Mouse (Mus musculus) hindbrain, embryonic 11.5 days (tissue): ENCODE data around the gene March8. TPM values are rescaled to one million over a fixed set of nuclear protein-coding genes. Genes with fewer than 3 reads are reported as not detected.

ENCODE experiments used
- ATAC-seq: fragments of 200-750 bp; cut with Nextera tagmentation; 2 replicates; pipeline ENCODE4 v1.8.0; 2017; ENCODE audit warnings: mild to moderate bottlenecking, moderate TSS enrichment, moderate library complexity; ENCODE audit not compliant: low FRiP score
- DNase-seq: peaks from one replicate; pipeline ENCODE4 v3.0.0-alpha.2; 2015; ENCODE audit warnings: low spot score
- H3K27ac ChIP-seq: fragments of 300-500 bp; sonication (generic); 2 replicates; pipeline ENCODE4 v1.5.1; 2014; ENCODE audit warnings: mild to moderate bottlenecking, low read depth, low read length
- H3K27me3 ChIP-seq: fragments of 300-500 bp; sonication (generic); 2 replicates; pipeline ENCODE4 v1.6.1; 2014; ENCODE audit warnings: mild to moderate bottlenecking, low read length, moderate library complexity, mixed read lengths; ENCODE audit not compliant: control insufficient read depth, insufficient read depth
- H3K36me3 ChIP-seq: fragments of 300-500 bp; sonication (generic); 2 replicates; pipeline ENCODE4 v1.6.1; 2014; ENCODE audit warnings: mild to moderate bottlenecking, low read length, moderate library complexity, mixed read lengths; ENCODE audit not compliant: control insufficient read depth, insufficient read depth
- H3K4me1 ChIP-seq: fragments of 300-500 bp; sonication (generic); replicated peaks from 2 replicates; pipeline ENCODE4 v1.6.1; 2014; ENCODE audit warnings: low read length, mixed read lengths; ENCODE audit not compliant: control insufficient read depth, insufficient read depth
- H3K4me2 ChIP-seq: fragments of 300-500 bp; sonication (generic); replicated peaks from 2 replicates; pipeline ENCODE4 v1.6.1; 2014; ENCODE audit warnings: mild to moderate bottlenecking, low read depth, low read length
- H3K4me3 ChIP-seq: fragments of 300-500 bp; sonication (generic); 2 replicates; pipeline ENCODE4 v1.5.1; 2014; ENCODE audit warnings: low read depth, low read length
- H3K9ac ChIP-seq: fragments of 300-500 bp; sonication (generic); 2 replicates; pipeline ENCODE4 v1.6.1; 2014; ENCODE audit warnings: low read depth, low read length
- H3K9me3 ChIP-seq: fragments of 300-500 bp; sonication (generic); 2 replicates; pipeline ENCODE4 v1.6.1; 2016; ENCODE audit warnings: low read length; ENCODE audit not compliant: control insufficient read depth
- WGBS: fragments of 180-500 bp; shearing (Covaris S2); extraction: QIAGEN DNeasy Blood & Tissue Kit; methylation state at CpG from one replicate; pipeline ENCODE4 v1.1.7; 2014; 5-methylcytosine and 5-hydroxymethylcytosine counted together
- polyA plus RNA-seq: library from polyadenylated mRNA; unstranded; fragments of >200 nt; fragmentation: Nextera tagmentation; extraction: Ambion mirVana; gene quantifications from 2 replicates; pipeline ENCODE4 v1.2.1, GENCODE M21; 2014

March8 gene
- polyA plus RNA-seq, 1 experiment from 2014 or later = 52.8 TPM

- WGBS = 92% methylated on average over 6 of the region's 6 CpGs
Observed at GRCm38 (mm10) chr6:116439531-116439930, 101.7 kb downstream of the March8 start.

GRCm38 (mm10) chr6:116440447-116440846 is 102.6 kb downstream of the March8 start:
- no peaks in the 10 kb centered on the region for H3K27me3 ChIP-seq
- H3K4me3 ChIP-seq = no peak overlapping the region
- 82% methylated on average over 4 of the region's 4 CpGs for WGBS

More at GRCm38 (mm10) chr6:116439531-116439930, 101.7 kb downstream of the March8 start:
- Histone ChIP-seq H3K27me3 (no peaks in the 10 kb centered on the region), H3K4me3 (no peak overlapping the region), H3K36me3 (no peaks in the 10 kb centered on the region), H3K27ac (no peak overlapping the region), H3K4me1 (no peaks in the 10 kb centered on the region), H3K9ac (no peak overlapping the region), H3K4me2 (no peak overlapping the region), H3K9me3 (no peaks in the 10 kb centered on the region)
- ATAC-seq = no peak
- DNase-seq = no peak

GRCm38 (mm10) chr6:116440849-116441248 is 103.0 kb downstream of the March8 start:
- Histone ChIP-seq H3K4me1 (no peaks in the 10 kb centered on the region), H3K27me3 (no peaks in the 10 kb centered on the region), H3K36me3 (no peaks in the 10 kb centered on the region), H3K4me2 (no peak overlapping the region), H3K9ac (no peak overlapping the region), H3K9me3 (no peaks in the 10 kb centered on the region), H3K27ac (no peak overlapping the region), H3K4me3 (no peak overlapping the region)
- ATAC-seq (no peak), DNase-seq (no peak)
- WGBS = 85% methylated on average over 4 of the region's 4 CpGs

More at GRCm38 (mm10) chr6:116440447-116440846, 102.6 kb downstream of the March8 start:
- no peaks in the 10 kb centered on the region for H3K36me3 ChIP-seq
- no peaks in the 10 kb centered on the region for H3K9me3 ChIP-seq
- DNase-seq = no peak
- no peaks in the 10 kb centered on the region for H3K4me1 ChIP-seq
- H3K4me2 ChIP-seq = no peak overlapping the region
- ATAC-seq = no peak
- no peak overlapping the region for H3K9ac ChIP-seq
- H3K27ac ChIP-seq = no peak overlapping the region

- no peak overlapping the region for H3K4me2 ChIP-seq
- ATAC-seq (no peak), DNase-seq (no peak)
- H3K9ac ChIP-seq = no peak overlapping the region
- no peaks in the 10 kb centered on the region for H3K9me3 ChIP-seq
- H3K36me3 ChIP-seq = no peaks in the 10 kb centered on the region
- H3K27ac ChIP-seq = no peak overlapping the region
- H3K4me3 ChIP-seq = no peak overlapping the region
- H3K4me1 ChIP-seq = no peaks in the 10 kb centered on the region
- peaks cover 9% of the 10 kb centered on the region for H3K27me3 ChIP-seq
- 85% methylated on average over 4 of the region's 4 CpGs for WGBS
Observed at GRCm38 (mm10) chr6:116455781-116456180, 118.0 kb downstream of the March8 start.

GRCm38 (mm10) chr6:116456482-116456881 is 118.7 kb downstream of the March8 start:
- WGBS = 87% methylated on average over 1 of the region's 1 CpGs
- H3K4me2 ChIP-seq = no peak overlapping the region
- DNase-seq = no peak
- no peak overlapping the region for H3K4me3 ChIP-seq
- no peak overlapping the region for H3K27ac ChIP-seq
- H3K36me3 ChIP-seq = no peaks in the 10 kb centered on the region
- no peaks in the 10 kb centered on the region for H3K4me1 ChIP-seq
- ATAC-seq = no peak
- no peaks in the 10 kb centered on the region for H3K9me3 ChIP-seq
- peaks cover 11% of the 10 kb centered on the region for H3K27me3 ChIP-seq
- H3K9ac ChIP-seq = no peak overlapping the region

- Histone ChIP-seq H3K4me2 (no peak overlapping the region), H3K4me3 (no peak overlapping the region), H3K36me3 (no peaks in the 10 kb centered on the region), H3K9me3 (no peaks in the 10 kb centered on the region), H3K4me1 (no peaks in the 10 kb centered on the region), H3K27me3 (peaks cover 12% of the 10 kb centered on the region), H3K27ac (no peak overlapping the region), H3K9ac (no peak overlapping the region)
- WGBS = 83% methylated on average over 4 of the region's 4 CpGs
- ATAC-seq (no peak), DNase-seq (no peak)
Observed at GRCm38 (mm10) chr6:116458728-116459127, 120.9 kb downstream of the March8 start.

Other genes with a start within 250 kb of the March8 start
- gene Tmcc1, start 144.5 kb upstream of the March8 start, polyA plus RNA-seq = 20.2 and 23.4 TPM in 2 replicates
- gene Washc2, start 130.0 kb upstream of the March8 start, polyA plus RNA-seq = 58.8 and 62.7 TPM in 2 replicates
- gene Zfand4, start 73.8 kb upstream of the March8 start, polyA plus RNA-seq = 8.1 and 9.4 TPM in 2 replicates
- 0.82 and 0.86 TPM in 2 replicates for gene Alox5, start 123.2 kb downstream of the March8 start, polyA plus RNA-seq
- gene Olfr211, start 151.1 kb downstream of the March8 start, polyA plus RNA-seq = not detected in 2 replicates
- not detected in 2 replicates for gene Olfr212, start 168.5 kb downstream of the March8 start, polyA plus RNA-seq
- not detected in 2 replicates for gene Olfr213, start 200.4 kb downstream of the March8 start, polyA plus RNA-seq
- 0.36 and 0.54 TPM in 2 replicates for gene Gm5580, start 213.1 kb downstream of the March8 start, polyA plus RNA-seq
- gene Olfr214, start 216.2 kb downstream of the March8 start, polyA plus RNA-seq = not detected in 2 replicates
- not detected in 2 replicates for gene Olfr215, start 246.2 kb downstream of the March8 start, polyA plus RNA-seq